Mouse (Mus musculus): ENCODE results near the gene Odc1.

Odc1 gene

GRCm38 (mm10) chr12:17551208-17551995 lies 6.8 kb downstream of the Odc1 start:
- no peak for DNase-seq

GRCm38 (mm10) chr12:17552420-17552819 lies 7.8 kb downstream of the Odc1 start:
- no peak for DNase-seq

GRCm38 (mm10) chr12:17552949-17553348 lies 8.4 kb downstream of the Odc1 start:
- DNase-seq, result peak; percentile 83

GRCm38 (mm10) chr12:17553627-17554026 lies 9.0 kb downstream of the Odc1 start:
- peak; percentile 84 for DNase-seq

GRCm38 (mm10) chr12:17554200-17554951 lies 9.8 kb downstream of the Odc1 start:
- peak; percentile 97 for DNase-seq

- DNase-seq, result peak; percentile 89
These were observed 12.1 kb downstream of the Odc1 start for GRCm38 (mm10) chr12:17556430-17557343.

- DNase-seq, result peak; percentile 84
These were observed 12.9 kb downstream of the Odc1 start for GRCm38 (mm10) chr12:17557344-17557966.

GRCm38 (mm10) chr12:17557967-17558345 lies 13.4 kb downstream of the Odc1 start:
- no peak for DNase-seq

- no peak for DNase-seq
These were observed 17.8 kb downstream of the Odc1 start for GRCm38 (mm10) chr12:17562396-17562795.

GRCm38 (mm10) chr12:17565393-17566045 lies 20.9 kb downstream of the Odc1 start:
- DNase-seq, result no peak

GRCm38 (mm10) chr12:17566046-17566408 lies 21.4 kb downstream of the Odc1 start:
- DNase-seq, result no peak

GRCm38 (mm10) chr12:17568564-17568963 lies 24.0 kb downstream of the Odc1 start:
- DNase-seq, result no peak

- no peak for DNase-seq
These were observed 30.0 kb downstream of the Odc1 start for GRCm38 (mm10) chr12:17574591-17574990.

- DNase-seq, result no peak
These were observed 30.7 kb downstream of the Odc1 start for GRCm38 (mm10) chr12:17575156-17575910.

- DNase-seq, result peak; percentile 94
These were observed 31.4 kb downstream of the Odc1 start for GRCm38 (mm10) chr12:17576041-17576440.

- peak; percentile 72 for DNase-seq
These were observed 34.0 kb downstream of the Odc1 start for GRCm38 (mm10) chr12:17578601-17579000.

GRCm38 (mm10) chr12:17581001-17581400 lies 36.4 kb downstream of the Odc1 start:
- peak; percentile 58 for DNase-seq

- DNase-seq, result peak; percentile 69
These were observed 37.8 kb downstream of the Odc1 start for GRCm38 (mm10) chr12:17582406-17582805.

GRCm38 (mm10) chr12:17583860-17584259 lies 39.3 kb downstream of the Odc1 start:
- DNase-seq, result no peak

- DNase-seq, result peak; percentile 69
These were observed 41.4 kb downstream of the Odc1 start for GRCm38 (mm10) chr12:17586011-17586410.

- peak; percentile 74 for DNase-seq
These were observed 43.8 kb downstream of the Odc1 start for GRCm38 (mm10) chr12:17588436-17588835.

Measured in heart, adult 11 months (tissue).